ENCODE assay signal across 9 mouse cellular contexts in the genomic region with DNA sequence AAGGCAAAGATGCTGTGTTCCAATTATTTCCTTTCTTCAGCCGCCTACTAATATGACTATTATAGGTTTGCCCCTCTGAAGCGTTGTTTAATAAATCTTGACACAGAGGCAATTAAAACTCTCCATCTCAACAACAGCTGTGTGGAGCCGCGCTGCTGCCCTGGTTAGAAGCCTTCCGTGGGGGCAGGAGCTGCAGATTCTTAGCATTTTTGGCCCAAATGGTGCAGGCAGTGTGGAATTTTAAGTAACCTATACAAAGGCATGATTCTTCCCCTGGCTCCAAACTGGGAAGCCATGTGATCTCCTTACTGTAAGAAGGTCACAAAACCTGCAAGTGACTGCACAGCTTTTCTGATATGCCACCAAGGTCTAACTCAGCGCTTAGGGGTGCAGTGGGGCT.
A peak's percentile ranks its signal among the peaks of the same experiment; 100 is the strongest.
DNase-seq lines count a peak whose midpoint lies in the region; ATAC-seq lines count a peak whose summit lies in the region.
"Had no signal": no experiment of that assay in that cellular context is flagged by ENCODE, and none has a peak within 500 bp of the region (broad histone marks: within the 10 kb centered on the region; RNA-seq: fewer than 3 reads in every experiment).

No protein-coding gene starts in this region.

- H3K4me2 ChIP-seq in intestine, embryonic 16.5 days (ENCODE audit: low read depth, low read length): no peak overlapping the region
- H3K4me2 ChIP-seq in intestine, embryonic 15.5 days (replicated peaks): no peak overlapping the region
- no peak overlapping the region for H3K4me2 ChIP-seq in liver, embryonic 12.5 days

- H3K36me3 ChIP-seq in intestine, embryonic 16.5 days (ENCODE audit: control insufficient read depth, insufficient read depth, low read length): no peaks in the 10 kb centered on the region
- no peaks in the 10 kb centered on the region for H3K36me3 ChIP-seq in intestine, embryonic 15.5 days
- no peaks in the 10 kb centered on the region for H3K36me3 ChIP-seq in limb, embryonic 10.5 days
- H3K36me3 ChIP-seq in liver, embryonic 12.5 days: no peaks in the 10 kb centered on the region

- peak; percentile 17 for DNase-seq in urinary bladder, adult 2 months (ENCODE audit: low spot score)
- DNase-seq in urinary bladder, postnatal 36 days (ENCODE audit: low spot score in 2 of 2): no peak
- DNase-seq in limb, embryonic 10.5 days (ENCODE audit: low spot score): no peak
- DNase-seq in ovary, postnatal 14 days (ENCODE audit: low spot score): no peak
- DNase-seq in cerebellum, adult 9-10 months: no peak

- ATAC-seq in intestine, embryonic 16.5 days: peak; percentile 33; the same call in 1 of the 2 replicates
- ATAC-seq in intestine, embryonic 15.5 days: no peak
- no peak for ATAC-seq in liver, embryonic 12.5 days

- no peaks in the 10 kb centered on the region for H3K27me3 ChIP-seq in intestine, embryonic 16.5 days (replicated peaks; ENCODE audit: control insufficient read depth, insufficient read depth, low read length)
- H3K27me3 ChIP-seq in intestine, embryonic 15.5 days (replicated peaks): no peaks in the 10 kb centered on the region
- no peaks in the 10 kb centered on the region for H3K27me3 ChIP-seq in limb, embryonic 10.5 days (ENCODE audit: low read depth, poor library complexity, severe bottlenecking)
- H3K27me3 ChIP-seq in liver, embryonic 12.5 days (replicated peaks): no peaks in the 10 kb centered on the region; the same call in 1 of the 2 replicates
- H3K27me3 ChIP-seq: CH12.LX had no signal

- 38% methylated on average over 6 of the region's 6 CpGs for WGBS in intestine, embryonic 16.5 days
- WGBS in intestine, embryonic 15.5 days: 34% methylated on average over 6 of the region's 6 CpGs
- WGBS in limb, embryonic 10.5 days: 61% methylated on average over 6 of the region's 6 CpGs
- WGBS in liver, embryonic 12.5 days (ENCODE audit: insufficient replicate concordance): 76% methylated on average over 6 of the region's 6 CpGs

- peaks cover 6% of the 10 kb centered on the region; the same call in 1 of the 2 replicates for H3K4me1 ChIP-seq in intestine, embryonic 16.5 days (ENCODE audit: control insufficient read depth, insufficient read depth, low read length)
- H3K4me1 ChIP-seq in intestine, embryonic 15.5 days (replicated peaks): peaks cover 10% of the 10 kb centered on the region; the same call in 1 of the 2 replicates
- peaks cover 39% of the 10 kb centered on the region for H3K4me1 ChIP-seq in limb, embryonic 10.5 days
- H3K4me1 ChIP-seq in liver, embryonic 12.5 days: peaks cover 2% of the 10 kb centered on the region

- 0 out of 2 replicates have a peak, but pooled peaks cover 5% of the 10 kb centered on the region for H3K9me3 ChIP-seq in intestine, embryonic 16.5 days (ENCODE audit: control insufficient read depth, low read length)
- H3K9me3 ChIP-seq in intestine, embryonic 15.5 days: no peaks in the 10 kb centered on the region
- H3K9me3 ChIP-seq in limb, embryonic 10.5 days (replicated peaks): no peaks in the 10 kb centered on the region
- peaks cover 10% of the 10 kb centered on the region for H3K9me3 ChIP-seq in liver, embryonic 12.5 days (replicated peaks)

- no peak overlapping the region for H3K27ac ChIP-seq in intestine, embryonic 16.5 days (ENCODE audit: low read length)
- H3K27ac ChIP-seq in intestine, embryonic 15.5 days: no peak overlapping the region
- H3K27ac ChIP-seq in limb, embryonic 10.5 days: peak overlapping the region; percentile 71; the same call in 1 of the 2 replicates
- H3K27ac ChIP-seq in liver, embryonic 12.5 days: no peak overlapping the region

- H3K4me3 ChIP-seq in intestine, embryonic 16.5 days (ENCODE audit: low read length): no peak overlapping the region
- H3K4me3 ChIP-seq in intestine, embryonic 15.5 days (replicated peaks): no peak overlapping the region
- no peak overlapping the region for H3K4me3 ChIP-seq in limb, embryonic 10.5 days
- no peak overlapping the region for H3K4me3 ChIP-seq in liver, embryonic 12.5 days

- no peak overlapping the region for H3K9ac ChIP-seq in intestine, embryonic 16.5 days (ENCODE audit: low read depth, low read length)
- H3K9ac ChIP-seq in intestine, embryonic 15.5 days: no peak overlapping the region
- no peak overlapping the region for H3K9ac ChIP-seq in liver, embryonic 12.5 days
